Mouse (Mus musculus) G1E-ER4 (cell line): Measurements from ENCODE around the gene Sec24d. TPM values are rescaled to one million over a fixed set of nuclear protein-coding genes. Genes with fewer than 3 reads are reported as not detected.

Source experiments
- GATA1 ChIP-seq: IDR thresholded peaks from one replicate; pipeline ENCODE4 v1.8.0; 2012; ENCODE audit warnings: low read length, inconsistent platforms
- polyA plus RNA-seq: library from polyadenylated mRNA; stranded (reverse); fragments of >175 nt; gene quantifications from 2 replicates; pipeline ENCODE4 v1.2.3, GENCODE M21; 2012

The Sec24d gene
- polyA plus RNA-seq, 1 experiment: not detected

GRCm38 (mm10) chr3:123320341-123320740, 53.1 kb downstream of the Sec24d start:
- no peak for TF ChIP-seq GATA1

- no peak for TF ChIP-seq GATA1
Observed at GRCm38 (mm10) chr3:123321612-123322011, 54.4 kb downstream of the Sec24d start.

GRCm38 (mm10) chr3:123322147-123322546, 54.9 kb downstream of the Sec24d start:
- TF ChIP-seq GATA1: no peak

GRCm38 (mm10) chr3:123324326-123324725, 57.1 kb downstream of the Sec24d start:
- no peak for TF ChIP-seq GATA1

GRCm38 (mm10) chr3:123329251-123329650, 62.0 kb downstream of the Sec24d start:
- no peak for TF ChIP-seq GATA1

- no peak for TF ChIP-seq GATA1
Observed at GRCm38 (mm10) chr3:123330221-123330620, 63.0 kb downstream of the Sec24d start.

- no peak for TF ChIP-seq GATA1
Observed at GRCm38 (mm10) chr3:123332330-123333054, 65.2 kb downstream of the Sec24d start.

GRCm38 (mm10) chr3:123333055-123333424, 65.8 kb downstream of the Sec24d start:
- no peak for TF ChIP-seq GATA1

GRCm38 (mm10) chr3:123334947-123335346, 67.7 kb downstream of the Sec24d start:
- no peak for TF ChIP-seq GATA1

GRCm38 (mm10) chr3:123335480-123335879, 68.2 kb downstream of the Sec24d start:
- TF ChIP-seq GATA1: no peak

GRCm38 (mm10) chr3:123336455-123336854, 69.2 kb downstream of the Sec24d start:
- TF ChIP-seq GATA1: no peak

- no peak for TF ChIP-seq GATA1
Observed at GRCm38 (mm10) chr3:123336951-123337350, 69.7 kb downstream of the Sec24d start.

- no peak for TF ChIP-seq GATA1
Observed at GRCm38 (mm10) chr3:123337853-123338252, 70.6 kb downstream of the Sec24d start.

- no peak for TF ChIP-seq GATA1
Observed at GRCm38 (mm10) chr3:123338666-123339195, 71.5 kb downstream of the Sec24d start.

- TF ChIP-seq GATA1: no peak
Observed at GRCm38 (mm10) chr3:123341049-123341448, 73.8 kb downstream of the Sec24d start.

- TF ChIP-seq GATA1: no peak
Observed at GRCm38 (mm10) chr3:123343690-123344089, 76.4 kb downstream of the Sec24d start.

- TF ChIP-seq GATA1: no peak
Observed at GRCm38 (mm10) chr3:123348080-123348802, 81.0 kb downstream of the Sec24d start.
